Mouse (Mus musculus) lung, postnatal 0 days (tissue): ENCODE measurements around the gene 1700080O16Rik.
A peak's percentile ranks its signal among the peaks of the same experiment; 100 is the strongest.

ENCODE experiments used
- CTCF ChIP-seq: IDR thresholded peaks from 2 replicates; pipeline ENCODE4 v1.5.1; 2016; ENCODE audit warnings: antibody characterized with exemption, mild to moderate bottlenecking
- EP300 ChIP-seq: IDR thresholded peaks from 2 replicates; pipeline ENCODE4 v1.6.1; 2016; ENCODE audit warnings: antibody characterized with exemption, mild to moderate bottlenecking, control low read depth

DNA sequence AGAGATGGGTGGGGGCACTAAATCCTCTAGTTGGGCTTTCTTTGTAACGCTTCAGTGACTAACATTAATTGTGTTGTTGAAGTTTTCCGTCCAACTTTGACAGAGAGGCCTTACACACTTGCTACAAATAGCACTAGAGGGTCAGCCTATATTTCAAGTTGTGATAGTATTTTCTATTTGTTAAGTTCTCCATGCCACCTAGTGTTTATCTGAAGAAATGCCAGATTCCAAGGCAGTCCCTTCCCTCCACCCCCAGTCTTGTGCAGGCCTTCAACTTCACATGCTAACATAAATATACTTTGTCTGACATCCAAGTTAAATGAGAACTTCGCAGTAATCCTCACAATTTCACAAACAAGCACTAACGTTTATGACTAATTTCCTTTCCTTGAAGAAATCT lies 26.9 kb upstream of the 1700080O16Rik start:
- no peak for TF ChIP-seq EP300
- peak; percentile 26 for TF ChIP-seq CTCF
